Mouse (Mus musculus) 3134 (cell line): Measurements from ENCODE around the gene Pltp.

Experiments
- DNase-seq: peaks from one replicate; pipeline ENCODE4 v3.0.0-alpha.2; 2011; ENCODE audit warnings: low spot score; ENCODE audit not compliant: insufficient read length; ENCODE audit errors: extremely low read depth

Pltp gene

DNA sequence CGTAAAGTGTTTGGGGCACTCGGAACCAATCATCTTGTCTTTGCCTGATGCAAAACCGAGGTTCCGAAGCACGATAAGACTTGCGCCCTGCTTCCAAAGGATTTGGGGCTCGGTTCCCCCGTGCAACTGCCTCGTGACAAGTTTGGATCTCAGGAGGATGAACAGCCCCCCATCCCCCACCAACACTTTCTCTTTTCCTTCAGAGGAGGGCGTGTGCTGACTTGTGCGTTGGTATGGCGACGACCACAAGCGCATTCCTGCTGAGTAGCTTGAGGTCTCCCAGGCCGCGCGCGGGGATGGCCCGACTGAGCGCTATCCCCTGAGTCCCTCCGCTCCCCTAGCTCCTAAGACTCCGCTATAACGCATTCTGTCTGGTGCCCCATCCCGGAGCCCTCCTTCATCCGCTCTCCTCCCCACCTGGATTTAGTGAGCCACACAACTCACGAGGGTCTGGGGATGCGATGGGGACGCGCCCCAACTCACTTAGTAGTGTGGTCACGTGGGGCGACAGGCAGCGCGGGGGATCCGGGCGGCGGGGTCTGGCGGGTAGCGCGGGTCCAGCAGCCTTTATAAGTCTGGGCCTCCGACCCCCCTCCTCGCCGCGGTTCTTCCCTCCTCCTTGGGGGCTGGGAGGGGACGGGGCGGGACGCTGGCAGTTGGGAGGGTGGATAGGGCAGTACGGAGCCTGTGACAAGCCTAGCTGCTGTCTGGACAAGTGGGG, at the start of gene Pltp:
Pltp (minus strand) TSS at position 611 of the 721 bp plus-strand sequence.
- no peak for DNase-seq

GRCm38 (mm10) chr2:164906071-164906470, 48.6 kb upstream of the Pltp start:
- no peak for DNase-seq

DNA sequence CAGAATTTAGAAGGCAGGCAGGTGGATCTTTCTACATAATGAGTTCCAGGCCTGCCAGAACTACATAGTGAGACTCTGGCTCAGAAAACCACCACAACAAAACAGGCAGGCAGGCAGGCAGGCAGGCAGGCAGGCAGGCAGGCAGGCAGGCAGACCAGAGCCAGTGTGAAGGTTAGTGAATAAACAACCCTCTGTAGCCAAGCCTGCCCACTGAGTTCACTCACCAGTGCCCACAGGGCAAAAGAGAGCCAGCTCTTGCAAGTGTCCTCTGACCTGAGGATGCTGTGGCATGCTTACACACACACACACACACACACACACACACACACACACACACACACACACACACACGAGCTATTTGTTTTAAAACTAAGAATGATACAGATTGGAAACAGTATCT, 46.0 kb upstream of the Pltp start:
- no peak for DNase-seq

DNA sequence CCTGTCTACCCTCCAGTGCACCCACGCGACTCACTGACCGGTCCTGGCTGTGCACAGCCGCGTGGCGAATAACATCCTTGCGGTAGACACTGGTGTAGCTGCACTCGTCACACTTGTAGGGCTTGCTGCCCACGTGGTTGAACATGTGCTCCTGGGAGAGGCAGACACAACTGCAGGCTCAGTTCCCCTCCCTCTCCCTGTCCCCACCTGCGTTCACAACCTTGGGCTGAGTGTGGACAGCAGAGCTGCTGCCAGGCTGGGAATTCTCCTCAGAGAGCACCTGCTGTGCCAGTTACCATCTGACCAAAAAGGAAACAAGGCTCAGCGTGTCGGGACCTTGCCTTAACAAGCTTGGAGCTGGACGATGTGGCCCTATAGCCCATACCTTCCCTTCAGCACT, 43.9 kb upstream of the Pltp start:
- DNase-seq = no peak

DNA sequence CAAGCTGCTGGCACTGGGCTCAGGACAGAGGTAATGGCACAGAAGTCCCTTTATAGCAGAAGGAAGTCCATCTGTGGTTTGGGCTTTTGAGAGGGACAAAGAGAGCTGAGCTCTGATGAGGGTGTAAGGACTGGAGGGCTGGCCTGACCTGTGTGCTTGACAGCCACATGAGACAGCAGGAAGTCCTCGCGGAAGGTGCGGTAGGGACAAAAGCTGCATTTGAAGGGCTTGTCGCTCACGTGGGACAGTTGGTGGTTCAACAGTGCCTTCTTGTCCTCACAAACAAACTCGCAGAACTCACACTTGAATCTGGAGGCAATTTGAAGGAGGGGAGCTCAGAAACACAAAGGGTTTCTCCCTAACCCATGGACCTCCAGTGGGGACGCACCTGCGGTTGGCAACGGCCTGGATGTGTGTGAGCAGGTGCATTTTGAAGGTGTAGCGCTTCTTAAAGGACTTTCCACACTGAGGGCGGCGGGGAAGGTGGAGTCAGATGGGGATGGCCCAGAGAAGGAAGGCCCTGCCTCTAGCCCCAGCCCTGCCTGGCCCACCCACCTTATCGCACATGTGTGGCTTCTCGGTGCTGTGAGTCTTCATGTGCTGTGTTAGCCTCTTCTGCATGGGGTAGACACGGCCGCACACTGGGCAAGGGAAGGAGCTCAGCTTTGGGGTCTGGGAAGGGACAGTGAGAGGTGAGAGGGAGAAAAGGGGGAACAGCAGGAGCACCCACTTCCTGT, 42.4 kb upstream of the Pltp start:
- DNase-seq = no peak

- DNase-seq = no peak
These were observed 41.5 kb upstream of the Pltp start for GRCm38 (mm10) chr2:164899034-164899433.

GRCm38 (mm10) chr2:164898008-164898407, 40.5 kb upstream of the Pltp start:
- no peak for DNase-seq

DNA sequence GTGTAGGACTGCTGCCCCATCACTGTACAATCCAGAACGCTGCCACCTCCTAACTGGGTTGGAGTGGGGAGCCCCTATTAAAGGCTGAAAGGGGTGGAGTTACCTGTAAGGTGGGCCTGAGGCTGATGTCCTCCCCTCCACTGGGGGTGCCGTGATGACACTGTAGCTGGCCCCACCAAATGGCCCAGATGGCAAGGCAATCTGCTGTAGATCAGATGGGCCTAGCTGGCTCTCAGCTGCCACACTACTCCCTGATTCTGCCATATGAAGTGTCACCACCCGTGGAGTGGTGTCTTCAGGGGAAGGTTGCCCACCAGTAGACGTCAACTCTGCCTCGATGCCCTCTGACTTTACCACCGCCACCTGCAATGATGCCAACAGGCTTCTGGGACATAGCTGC, 38.4 kb upstream of the Pltp start:
- no peak for DNase-seq

- no peak for DNase-seq
These were observed 37.1 kb upstream of the Pltp start for GRCm38 (mm10) chr2:164894644-164895043.

GRCm38 (mm10) chr2:164894048-164894447, 36.5 kb upstream of the Pltp start:
- DNase-seq = no peak

DNA sequence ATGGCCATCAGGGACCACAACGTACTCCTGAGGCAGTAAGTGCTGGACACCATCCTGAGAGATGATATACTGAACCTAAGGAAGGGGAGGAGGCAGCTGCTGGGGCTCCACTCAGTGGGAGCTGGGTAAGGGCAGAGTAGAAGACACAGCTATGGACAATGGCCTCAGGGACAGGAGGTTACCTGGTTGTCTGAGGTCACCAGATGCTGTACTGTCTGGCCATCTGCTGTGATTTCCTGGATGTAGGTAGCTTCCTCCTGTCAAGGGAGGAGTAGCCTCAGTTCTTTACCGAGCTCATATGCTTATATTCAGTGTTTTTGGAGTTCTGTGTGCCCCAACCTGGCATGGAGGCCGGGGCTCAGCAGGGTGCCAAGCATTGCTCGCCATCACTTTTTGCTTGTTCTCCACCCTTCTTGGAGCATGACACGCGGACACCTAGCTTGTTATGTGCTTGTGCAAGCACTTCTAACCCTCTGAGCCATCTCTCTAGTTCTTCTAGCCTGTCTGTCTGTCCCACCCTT, 35.2 kb upstream of the Pltp start:
- DNase-seq = no peak

GRCm38 (mm10) chr2:164891908-164892695, 34.6 kb upstream of the Pltp start:
- no peak for DNase-seq

DNA sequence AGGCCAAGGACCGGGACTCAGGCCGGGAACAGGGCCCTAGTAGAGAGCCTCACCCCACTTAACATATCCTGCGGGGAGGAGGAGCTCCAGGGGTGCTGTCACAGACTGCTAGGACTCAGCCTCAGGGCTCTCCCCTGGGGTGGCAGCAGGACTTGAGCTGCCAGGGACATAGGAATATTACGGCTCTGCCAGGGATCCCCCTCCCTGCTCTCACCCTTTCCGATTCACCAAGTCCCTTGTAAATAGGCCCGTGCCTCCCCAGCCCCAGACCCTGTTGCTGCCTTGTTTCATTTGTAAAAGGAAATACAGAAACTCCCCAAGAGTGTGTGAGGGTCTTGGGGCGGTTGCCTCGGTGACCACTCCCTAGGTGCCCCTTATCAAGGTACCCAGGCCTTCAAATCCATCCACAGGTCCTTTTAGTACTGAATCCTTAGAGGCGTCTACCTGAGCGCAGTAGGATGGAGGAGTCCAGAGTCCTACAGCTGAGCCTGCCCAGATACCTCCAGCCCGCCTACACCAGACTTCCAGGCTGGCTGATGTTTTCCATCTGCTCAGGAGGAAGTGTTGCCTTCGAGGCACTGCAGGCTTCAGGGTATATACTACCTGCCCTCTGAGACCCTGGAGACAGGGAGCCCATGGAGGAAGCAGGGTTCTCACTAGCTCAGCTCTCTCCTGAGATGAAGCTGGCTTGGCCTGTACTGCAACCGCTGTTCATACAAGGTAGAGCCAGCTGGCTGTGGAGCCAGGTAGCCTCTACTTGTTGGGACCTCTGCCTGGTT, 33.7 kb upstream of the Pltp start:
- no peak for DNase-seq

- no peak for DNase-seq
These were observed 33.0 kb upstream of the Pltp start for GRCm38 (mm10) chr2:164890411-164891049.

DNA sequence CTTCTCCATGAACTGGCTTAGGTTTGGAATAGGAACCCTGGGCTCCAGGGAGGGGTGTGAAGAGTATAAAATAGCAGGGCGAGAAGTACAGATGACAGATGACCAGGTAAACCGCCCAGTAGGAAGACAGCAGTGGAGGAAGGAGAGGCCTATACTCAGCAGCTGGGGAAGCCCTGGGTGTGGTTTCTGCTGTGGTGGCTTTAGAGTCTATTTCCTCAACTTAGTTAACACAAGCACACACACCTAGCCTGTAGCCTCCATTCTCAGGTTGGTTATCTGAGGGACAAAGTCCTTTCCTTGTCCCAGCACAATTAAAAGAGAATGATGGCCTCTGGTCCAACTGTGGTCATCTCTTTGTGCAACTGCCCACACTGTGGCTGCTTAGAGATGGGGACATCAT, 32.4 kb upstream of the Pltp start:
- no peak for DNase-seq

DNA sequence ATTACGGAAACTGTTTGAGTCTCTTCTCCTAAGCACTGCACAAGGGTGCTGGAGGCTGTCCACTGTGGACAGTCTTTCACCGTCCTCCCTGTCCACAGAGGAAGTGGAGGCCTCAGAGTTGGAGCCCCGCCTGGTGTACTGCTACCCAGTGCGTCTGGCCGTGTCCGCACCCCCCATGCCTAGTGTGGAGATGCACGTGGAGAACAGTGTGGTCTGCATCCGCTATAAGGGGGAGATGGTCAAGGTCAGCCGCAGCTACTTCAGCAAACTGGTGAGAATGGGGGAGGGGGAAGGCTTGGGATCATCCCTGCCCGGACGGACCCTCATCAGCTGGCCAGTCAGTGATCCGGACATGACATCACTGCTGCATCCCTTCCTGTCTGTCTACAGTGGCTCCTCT, 31.5 kb upstream of the Pltp start:
- DNase-seq = no peak

DNA sequence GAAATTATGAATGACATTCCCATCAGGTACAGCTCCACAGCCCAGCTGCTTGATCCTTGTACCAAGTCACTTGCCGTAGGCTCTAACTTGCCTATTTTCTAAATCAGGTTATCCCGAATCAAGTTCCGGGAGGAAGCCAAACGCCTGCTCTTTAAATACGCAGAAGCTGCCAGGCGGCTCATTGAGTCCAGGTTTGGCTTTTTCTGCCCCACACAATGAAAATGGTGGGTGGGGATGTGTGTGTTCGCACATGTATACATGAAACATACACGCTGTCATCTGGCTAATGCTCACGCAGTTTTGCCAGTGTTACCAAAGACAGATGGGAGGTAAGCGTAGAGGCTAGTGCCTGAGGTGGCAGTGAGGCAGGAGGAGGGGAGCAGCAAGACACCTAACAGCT, 29.1 kb upstream of the Pltp start:
- no peak for DNase-seq

GRCm38 (mm10) chr2:164885788-164886187, 28.3 kb upstream of the Pltp start:
- no peak for DNase-seq

DNA sequence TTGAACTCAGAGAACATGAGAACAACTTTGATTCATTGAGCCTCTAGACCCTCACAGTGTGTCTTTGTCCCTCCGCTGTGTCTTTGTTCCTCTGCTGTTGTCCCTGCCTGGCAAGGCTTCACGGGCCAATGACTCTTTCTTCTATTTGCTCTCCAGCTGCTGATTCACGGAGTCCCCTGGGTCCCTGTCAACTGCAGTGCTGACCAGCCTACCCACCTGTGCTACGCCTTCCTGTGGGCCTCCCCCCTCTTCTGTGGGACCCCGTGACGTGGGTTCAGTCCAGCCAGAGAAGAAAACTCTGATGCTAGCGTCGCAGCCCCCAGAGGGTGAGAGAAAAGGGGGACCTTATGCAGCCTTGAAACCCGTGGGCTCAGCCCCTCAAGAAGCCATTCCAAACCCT, 25.1 kb upstream of the Pltp start:
- no peak for DNase-seq
